Mouse (Mus musculus): ENCODE measurements around the gene Wnt10b. TPM values are rescaled to one million over a fixed set of nuclear protein-coding genes. Genes with fewer than 3 reads are reported as not detected.

Wnt10b gene
- polyA plus RNA-seq, 1 experiment from 2014 or later: not detected

GRCm38 (mm10) chr15:98809390-98809789, 31.4 kb upstream of the Wnt10b start, which contains the start of gene Ddn:
Gene Ddn, minus strand, starts transcription at chr15:98809490.
- no peak within 1 kb of the TSS for H3K27ac ChIP-seq (ENCODE audit: low read depth, low read length)
- H3K4me2 ChIP-seq (ENCODE audit: low read length): peak within 1 kb of the TSS; percentile 65
- no peak for DNase-seq (ENCODE audit: low spot score)
- H3K9me3 ChIP-seq (replicated peaks; ENCODE audit: control insufficient read depth, low read length): no peaks in the 10 kb centered on the region
- ATAC-seq: no peak
- H3K4me3 ChIP-seq (ENCODE audit: low read depth, low read length): peak within 1 kb of the TSS; percentile 36; the same call in 1 of the 2 replicates
- H3K36me3 ChIP-seq (ENCODE audit: control insufficient read depth, insufficient read depth, low read length): peaks cover 23% of the 10 kb centered on the region
- H3K9ac ChIP-seq (ENCODE audit: low read length): no peak within 1 kb of the TSS; the same call in 1 of the 2 replicates
- peaks cover 63% of the 10 kb centered on the region for H3K27me3 ChIP-seq (replicated peaks; ENCODE audit: control insufficient read depth, insufficient read depth, low read length)
- H3K4me1 ChIP-seq (ENCODE audit: control insufficient read depth, insufficient read depth, low read length): peaks cover 6% of the 10 kb centered on the region; the same call in 1 of the 2 replicates
- WGBS: 46% methylated on average over 3 of the region's 3 CpGs

DNA sequence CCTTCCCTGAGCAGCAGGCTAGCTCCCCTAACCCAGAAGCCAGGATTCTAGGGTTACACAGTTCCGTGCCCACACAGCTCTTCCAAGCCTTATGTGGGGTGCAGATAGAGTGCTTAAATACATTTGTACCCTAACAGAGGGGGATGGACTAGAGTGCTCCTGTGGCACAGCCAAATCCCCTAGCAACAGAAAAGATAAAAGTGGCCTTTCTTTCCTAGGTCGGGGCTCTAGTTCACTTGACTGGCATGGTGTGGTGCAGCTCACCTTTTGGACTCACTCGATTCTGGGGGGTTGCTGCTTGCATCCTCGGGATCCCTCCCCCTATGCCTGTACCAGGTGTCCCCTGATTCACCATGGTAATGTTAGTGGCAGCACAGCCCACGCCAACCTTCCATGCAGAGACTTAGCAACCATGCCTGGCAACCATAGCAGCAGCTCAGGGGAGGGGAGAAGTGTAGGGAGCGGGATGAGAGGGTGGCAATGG, 30.7 kb upstream of the Wnt10b start:
- H3K4me1 ChIP-seq (ENCODE audit: control insufficient read depth, insufficient read depth, low read length): peaks cover 6% of the 10 kb centered on the region; the same call in 1 of the 2 replicates
- 7% methylated on average over 6 of the region's 6 CpGs for WGBS

DNA sequence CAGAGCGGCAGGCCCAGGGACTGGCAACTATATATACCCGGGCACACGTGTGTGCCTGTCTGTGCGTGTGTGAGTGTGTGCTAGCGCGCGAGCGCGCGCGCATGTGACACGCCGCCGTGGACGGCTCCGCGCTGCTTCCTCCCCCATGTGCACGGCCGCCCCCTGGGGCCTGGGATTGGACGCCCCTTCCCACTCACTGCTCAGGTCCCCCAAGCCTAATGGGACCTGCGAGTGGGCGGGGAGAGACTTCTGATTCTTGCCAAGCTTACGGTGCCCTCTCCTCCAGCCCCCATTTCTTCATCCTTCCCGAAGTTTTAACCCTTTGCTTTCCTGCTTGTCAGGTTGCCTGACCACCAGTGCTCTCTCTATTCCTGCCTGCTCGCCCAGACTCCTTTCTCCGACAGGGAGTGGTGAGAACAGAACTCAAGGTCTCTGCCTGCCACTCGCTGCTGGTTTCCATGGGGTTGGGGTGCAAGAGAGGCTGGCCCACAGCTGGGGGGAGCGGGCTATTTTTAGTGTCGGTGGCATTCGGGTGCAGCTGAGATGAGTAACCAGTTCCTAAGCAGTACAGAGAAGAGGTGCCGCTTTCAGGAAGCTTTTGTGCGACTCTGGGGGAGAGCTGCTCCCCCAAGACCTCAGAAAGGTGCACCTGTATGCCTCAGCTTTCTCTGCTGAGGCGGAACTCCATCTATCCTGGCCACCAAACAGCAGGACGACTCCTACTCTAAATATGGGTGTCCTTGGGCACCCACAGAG, 30.1 kb upstream of the Wnt10b start:
- H3K4me1 ChIP-seq (ENCODE audit: control insufficient read depth, insufficient read depth, low read length): peaks cover 6% of the 10 kb centered on the region; the same call in 1 of the 2 replicates

More for the DNA sequence above, 30.7 kb upstream of the Wnt10b start:
- H3K9ac ChIP-seq (ENCODE audit: low read length): no peak overlapping the region
- DNase-seq (ENCODE audit: low spot score): no peak
- peak overlapping the region; percentile 65 for H3K4me2 ChIP-seq (ENCODE audit: low read length)
- H3K9me3 ChIP-seq (replicated peaks; ENCODE audit: control insufficient read depth, low read length): no peaks in the 10 kb centered on the region
- H3K27me3 ChIP-seq (replicated peaks; ENCODE audit: control insufficient read depth, insufficient read depth, low read length): peaks cover 70% of the 10 kb centered on the region
- H3K4me3 ChIP-seq (ENCODE audit: low read depth, low read length): no peak overlapping the region
- H3K27ac ChIP-seq (ENCODE audit: low read depth, low read length): no peak overlapping the region
- H3K36me3 ChIP-seq (ENCODE audit: control insufficient read depth, insufficient read depth, low read length): peaks cover 17% of the 10 kb centered on the region
- ATAC-seq: no peak

GRCm38 (mm10) chr15:98806809-98807770, 29.1 kb upstream of the Wnt10b start:
- Histone ChIP-seq H3K27ac (ENCODE audit: low read depth, low read length) (no peak overlapping the region), H3K4me3 (ENCODE audit: low read depth, low read length) (peak overlapping the region; percentile 36), H3K36me3 (ENCODE audit: control insufficient read depth, insufficient read depth, low read length) (0 out of 2 replicates have a peak, but pooled peaks cover 3% of the 10 kb centered on the region), H3K9me3 (replicated peaks; ENCODE audit: control insufficient read depth, low read length) (no peaks in the 10 kb centered on the region), H3K27me3 (replicated peaks; ENCODE audit: control insufficient read depth, insufficient read depth, low read length) (peaks cover 86% of the 10 kb centered on the region), H3K9ac (ENCODE audit: low read length) (peak overlapping the region; percentile 55; the same call in 1 of the 2 replicates), H3K4me1 (ENCODE audit: control insufficient read depth, insufficient read depth, low read length) (peaks cover 6% of the 10 kb centered on the region; the same call in 1 of the 2 replicates), H3K4me2 (ENCODE audit: low read length) (peak overlapping the region; percentile 65)
- WGBS: under 1% methylated on average over 54 of the region's 58 CpGs
- no peak for DNase-seq (ENCODE audit: low spot score)
- no peak for ATAC-seq

More for the DNA sequence above, 30.1 kb upstream of the Wnt10b start:
- peak; percentile 60 for DNase-seq (ENCODE audit: low spot score)
- H3K9me3 ChIP-seq (replicated peaks; ENCODE audit: control insufficient read depth, low read length): no peaks in the 10 kb centered on the region
- peak; percentile 33; the same call in 1 of the 2 replicates for ATAC-seq
- peaks cover 11% of the 10 kb centered on the region for H3K36me3 ChIP-seq (ENCODE audit: control insufficient read depth, insufficient read depth, low read length)
- H3K27me3 ChIP-seq (replicated peaks; ENCODE audit: control insufficient read depth, insufficient read depth, low read length): peaks cover 76% of the 10 kb centered on the region
- H3K4me2 ChIP-seq (ENCODE audit: low read length): peak overlapping the region; percentile 65
- peak overlapping the region; percentile 36 for H3K4me3 ChIP-seq (ENCODE audit: low read depth, low read length)
- under 1% methylated on average over 32 of the region's 34 CpGs for WGBS
- no peak overlapping the region for H3K27ac ChIP-seq (ENCODE audit: low read depth, low read length)
- peak overlapping the region; percentile 55; the same call in 1 of the 2 replicates for H3K9ac ChIP-seq (ENCODE audit: low read length)

DNA sequence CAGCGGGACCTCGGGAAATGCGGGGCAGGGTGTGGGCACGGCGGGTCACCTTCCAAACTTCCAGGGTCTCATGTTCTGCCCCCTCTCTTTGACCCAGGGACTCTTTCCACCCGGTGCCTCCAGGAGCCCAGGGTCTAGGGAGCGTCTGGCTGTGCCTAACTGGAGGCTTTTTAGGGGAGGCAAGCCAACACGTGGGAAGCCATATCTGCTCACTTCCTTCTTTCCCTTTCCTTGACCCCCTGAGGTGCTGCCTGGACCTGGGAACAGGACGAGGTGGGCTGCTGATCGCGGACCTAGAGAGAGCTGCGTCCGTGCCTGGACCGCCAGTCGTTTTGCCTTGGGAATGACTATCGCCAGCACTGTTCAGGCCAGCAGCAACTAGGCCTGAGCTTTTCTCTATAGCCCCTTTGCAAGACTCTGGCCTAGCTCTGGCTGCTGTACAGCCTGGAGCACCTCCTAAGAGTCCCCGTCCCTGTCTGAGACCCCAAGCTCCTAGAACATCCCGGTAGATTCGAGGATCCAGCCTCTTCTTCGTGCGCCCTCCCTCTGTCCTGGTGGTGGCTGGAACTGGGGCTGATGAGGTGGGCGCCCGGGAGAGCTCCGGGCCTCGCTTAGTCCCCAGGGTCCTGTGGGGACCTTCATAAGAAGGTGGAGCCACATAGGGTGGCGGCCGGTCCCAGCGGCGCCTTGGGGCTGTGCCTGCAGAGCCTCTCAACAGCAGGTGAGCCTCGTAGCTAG, 28.3 kb upstream of the Wnt10b start:
- H3K36me3 ChIP-seq (ENCODE audit: control insufficient read depth, insufficient read depth, low read length): 0 out of 2 replicates have a peak, but pooled peaks cover 3% of the 10 kb centered on the region
- WGBS: 2% methylated on average over 30 of the region's 30 CpGs
- no peaks in the 10 kb centered on the region for H3K9me3 ChIP-seq (replicated peaks; ENCODE audit: control insufficient read depth, low read length)
- H3K4me1 ChIP-seq (ENCODE audit: control insufficient read depth, insufficient read depth, low read length): peaks cover 6% of the 10 kb centered on the region; the same call in 1 of the 2 replicates
- DNase-seq (ENCODE audit: low spot score): no peak
- H3K9ac ChIP-seq (ENCODE audit: low read length): no peak overlapping the region
- H3K27me3 ChIP-seq (replicated peaks; ENCODE audit: control insufficient read depth, insufficient read depth, low read length): peaks cover 95% of the 10 kb centered on the region
- no peak for ATAC-seq
- H3K4me3 ChIP-seq (ENCODE audit: low read depth, low read length): peak overlapping the region; percentile 37
- H3K27ac ChIP-seq (ENCODE audit: low read depth, low read length): no peak overlapping the region
- H3K4me2 ChIP-seq (ENCODE audit: low read length): peak overlapping the region; percentile 76; the same call in 1 of the 2 replicates

DNA sequence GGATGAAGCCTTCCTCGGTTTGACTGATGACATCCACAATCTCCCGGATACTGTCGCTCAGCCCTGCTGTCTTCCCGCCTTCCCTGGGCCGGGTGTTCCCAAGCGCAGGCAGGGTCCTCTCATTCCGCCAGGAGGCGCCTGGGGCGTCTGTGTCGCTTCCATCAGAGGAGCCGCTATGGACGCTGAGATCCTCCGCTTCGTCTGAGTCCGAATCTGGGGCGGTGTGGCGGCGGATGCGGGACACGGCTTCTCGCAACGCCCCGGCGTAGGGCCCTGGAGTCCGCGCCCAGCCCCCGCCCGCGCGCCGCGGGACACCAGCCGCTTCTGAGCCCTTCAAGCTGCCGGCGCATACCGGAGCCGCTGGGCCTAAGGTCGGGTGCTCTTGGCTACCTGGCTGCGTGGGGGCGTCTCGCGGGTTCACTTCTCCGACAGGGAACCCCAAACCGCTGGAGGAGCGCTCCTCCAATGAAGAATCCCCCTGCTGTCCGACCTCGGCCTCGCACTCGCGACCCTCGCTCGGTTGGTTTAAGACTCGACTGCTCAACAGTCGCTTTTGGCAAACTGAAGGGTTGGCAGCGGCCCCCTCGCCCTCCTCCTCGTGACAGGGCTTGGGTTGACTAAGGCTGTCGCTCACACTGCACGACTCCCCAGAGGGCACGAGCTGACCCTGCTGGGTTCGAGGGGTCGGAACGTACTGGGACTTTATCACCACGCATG, 27.5 kb upstream of the Wnt10b start:
- DNase-seq (ENCODE audit: low spot score) (peak; percentile 82), ATAC-seq (peak; percentile 66)
- Histone ChIP-seq H3K27ac (ENCODE audit: low read depth, low read length) (no peak overlapping the region), H3K9me3 (replicated peaks; ENCODE audit: control insufficient read depth, low read length) (no peaks in the 10 kb centered on the region), H3K4me2 (ENCODE audit: low read length) (peak overlapping the region; percentile 76), H3K36me3 (ENCODE audit: control insufficient read depth, insufficient read depth, low read length) (no peaks in the 10 kb centered on the region), H3K27me3 (replicated peaks; ENCODE audit: control insufficient read depth, insufficient read depth, low read length) (peaks cover 100% of the 10 kb centered on the region), H3K4me3 (ENCODE audit: low read depth, low read length) (peak overlapping the region; percentile 37), H3K9ac (ENCODE audit: low read length) (peak overlapping the region; percentile 59), H3K4me1 (ENCODE audit: control insufficient read depth, insufficient read depth, low read length) (peaks cover 6% of the 10 kb centered on the region; the same call in 1 of the 2 replicates)
- 1% methylated on average over 63 of the region's 64 CpGs for WGBS

- peak; percentile 49 for ATAC-seq
- H3K4me2 ChIP-seq (ENCODE audit: low read length): peak overlapping the region; percentile 32; the same call in 1 of the 2 replicates
- H3K36me3 ChIP-seq (ENCODE audit: control insufficient read depth, insufficient read depth, low read length): no peaks in the 10 kb centered on the region
- H3K9ac ChIP-seq (ENCODE audit: low read length): no peak overlapping the region
- under 1% methylated on average over 32 of the region's 32 CpGs for WGBS
- H3K27me3 ChIP-seq (replicated peaks; ENCODE audit: control insufficient read depth, insufficient read depth, low read length): peaks cover 94% of the 10 kb centered on the region
- no peaks in the 10 kb centered on the region for H3K9me3 ChIP-seq (replicated peaks; ENCODE audit: control insufficient read depth, low read length)
- no peak overlapping the region for H3K27ac ChIP-seq (ENCODE audit: low read depth, low read length)
- peak; percentile 83 for DNase-seq (ENCODE audit: low spot score)
- H3K4me3 ChIP-seq (ENCODE audit: low read depth, low read length): no peak overlapping the region
- peaks cover 6% of the 10 kb centered on the region; the same call in 1 of the 2 replicates for H3K4me1 ChIP-seq (ENCODE audit: control insufficient read depth, insufficient read depth, low read length)
These were observed 26.1 kb upstream of the Wnt10b start for GRCm38 (mm10) chr15:98804054-98804453.

Measured in forebrain, embryonic 14.5 days (tissue).